Mouse (Mus musculus) Patski (cell line): Measurements from ENCODE around the gene Zbtb7b. TPM values are rescaled to one million over a fixed set of nuclear protein-coding genes. Genes with fewer than 3 reads are reported as not detected.
"Not testable (repeated sequence)": the region's sequence is repeated elsewhere in the genome, so short reads cannot be mapped to it uniquely, and the experiment has no call there.

ENCODE experiments used
- ATAC-seq: fragments of 100-300 bp; one replicate; pipeline ENCODE4 v1.8.0; 2021
- CTCF ChIA-PET: fragments of 350-600 bp; sonication (Branson Sonifier 250); formaldehyde crosslinking; loops from one replicate; lab custom pipeline; 2022; ENCODE audit warnings: inconsistent platforms; lab: Charles Lee
- POLR2A ChIA-PET: fragments of 350-600 bp; sonication (Branson Sonifier 250); formaldehyde crosslinking; loops from one replicate; lab custom pipeline; 2022; ENCODE audit warnings: antibody characterized with exemption, inconsistent platforms; lab: Charles Lee
- DNase-seq: peaks from one replicate; pipeline ENCODE4 v3.0.0-alpha.2; 2011; ENCODE audit warnings: low read depth, low spot score
- H3K27me3 ChIP-seq: fragments of 371-371 bp; one replicate; pipeline ENCODE4 v1.5.1; 2021
- CTCF ChIP-seq: fragments of 100-300 bp; IDR thresholded peaks from one replicate; pipeline ENCODE4 v1.5.1; 2021
- in situ Hi-C: fragments of 300-500 bp; cut with MboI; formaldehyde crosslinking; loops from 3 replicates; pipeline ENCODE4 v1.11.1; 2018; ENCODE audit warnings: low pct_unique_long_range_greater_than_20kb, mixed read lengths
- polyA plus RNA-seq: library from polyadenylated mRNA; unstranded; gene quantifications from one replicate; pipeline ENCODE4 v1.2.3, GENCODE M21; 2021

Zbtb7b gene
- polyA plus RNA-seq, result 73.7 TPM

- DNase-seq (peak; percentile 78), ATAC-seq (peak; percentile 48)
- POLR2A ChIA-PET, result interaction anchor here (0.6 to 8.2 kb wide), 8 partner anchors 16 to 96 kb away, joined by 3 to 56 read pairs (median 3); partner anchors contain the start of gene Flad1
- H3K27me3 ChIP-seq, result no peaks in the 10 kb centered on the region
- TF ChIP-seq CTCF, result no peak
- CTCF ChIA-PET, result interaction anchor here (0.9 to 4.0 kb wide), 7 partner anchors 8 to 91 kb away, joined by 3 to 50 read pairs (median 4); partner anchors contain the start of gene Lenep
- in situ Hi-C loops, result no loop called here
Measured at GRCm38 (mm10) chr3:89394006-89394893, at the start of gene Zbtb7b. Gene Zbtb7b (minus strand): TSS chr3:89394776.

DNA sequence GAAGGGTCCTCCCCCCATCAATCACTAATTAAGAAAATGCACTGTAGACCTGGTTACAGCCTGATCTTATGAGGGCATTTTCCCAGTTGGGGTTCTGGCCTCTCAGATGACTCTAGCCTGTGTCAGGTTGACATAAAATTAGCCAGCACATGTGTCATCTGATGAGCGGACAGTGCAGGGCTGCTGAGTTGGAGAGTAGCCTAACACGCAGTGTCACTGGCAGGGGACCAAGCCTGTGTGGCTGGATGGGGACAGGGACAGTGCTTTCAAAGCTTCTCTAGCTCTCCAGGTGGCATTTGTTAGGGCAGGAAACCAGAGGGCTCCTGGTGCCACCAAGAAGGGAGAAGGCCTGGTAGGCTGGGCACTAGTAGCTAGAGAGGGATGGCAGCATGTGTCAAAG lies 46.1 kb upstream of the Zbtb7b start:
- DNase-seq, result no peak

DNA sequence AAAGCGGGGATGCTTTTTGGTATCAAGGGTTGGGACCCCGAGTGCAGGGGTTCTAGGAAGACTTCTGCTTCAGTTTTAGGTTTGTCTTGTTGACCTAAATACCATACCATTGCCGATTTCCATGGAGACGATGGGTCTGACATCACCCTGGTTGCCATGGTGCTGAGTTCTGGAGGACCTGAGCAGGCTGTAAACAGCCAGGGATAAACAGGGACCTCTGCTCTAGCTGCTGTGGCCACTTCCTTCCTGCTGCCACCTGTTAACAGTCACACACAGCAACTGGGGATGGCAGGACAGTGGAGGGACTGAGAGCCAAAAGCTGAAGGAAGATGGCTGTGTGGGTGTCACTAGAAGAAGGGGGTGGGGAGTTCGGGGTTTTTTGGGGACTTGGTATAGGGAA lies 42.7 kb upstream of the Zbtb7b start:
- in situ Hi-C loops, result no loop called here
- ATAC-seq (no peak), DNase-seq (no peak)
- no peak for TF ChIP-seq CTCF
- ChIA-PET POLR2A (interaction anchor here (1.2 to 3.1 kb wide), 5 partner anchors 17 to 49 kb away, joined by 3 to 29 read pairs (median 7); partner anchors contain the start of gene Cks1b), CTCF (interaction anchor here (0.8 to 4.0 kb wide), 6 partner anchors 12 to 41 kb away, joined by 3 to 30 read pairs (median 7); no protein-coding TSS in a partner anchor)
- no peaks in the 10 kb centered on the region for H3K27me3 ChIP-seq

More for the DNA sequence above, 46.1 kb upstream of the Zbtb7b start:
- ATAC-seq, result no peak
- in situ Hi-C loops, result no loop called here
- no peak for TF ChIP-seq CTCF
- CTCF ChIA-PET, result interaction anchor here (1.1 kb wide), 1 partner anchor 9 kb away, joined by 5 read pairs; no protein-coding TSS in a partner anchor
- POLR2A ChIA-PET, result interaction anchor here (1.0 kb wide), 1 partner anchor 16 kb away, joined by 5 read pairs; no protein-coding TSS in a partner anchor
- H3K27me3 ChIP-seq, result no peaks in the 10 kb centered on the region

DNA sequence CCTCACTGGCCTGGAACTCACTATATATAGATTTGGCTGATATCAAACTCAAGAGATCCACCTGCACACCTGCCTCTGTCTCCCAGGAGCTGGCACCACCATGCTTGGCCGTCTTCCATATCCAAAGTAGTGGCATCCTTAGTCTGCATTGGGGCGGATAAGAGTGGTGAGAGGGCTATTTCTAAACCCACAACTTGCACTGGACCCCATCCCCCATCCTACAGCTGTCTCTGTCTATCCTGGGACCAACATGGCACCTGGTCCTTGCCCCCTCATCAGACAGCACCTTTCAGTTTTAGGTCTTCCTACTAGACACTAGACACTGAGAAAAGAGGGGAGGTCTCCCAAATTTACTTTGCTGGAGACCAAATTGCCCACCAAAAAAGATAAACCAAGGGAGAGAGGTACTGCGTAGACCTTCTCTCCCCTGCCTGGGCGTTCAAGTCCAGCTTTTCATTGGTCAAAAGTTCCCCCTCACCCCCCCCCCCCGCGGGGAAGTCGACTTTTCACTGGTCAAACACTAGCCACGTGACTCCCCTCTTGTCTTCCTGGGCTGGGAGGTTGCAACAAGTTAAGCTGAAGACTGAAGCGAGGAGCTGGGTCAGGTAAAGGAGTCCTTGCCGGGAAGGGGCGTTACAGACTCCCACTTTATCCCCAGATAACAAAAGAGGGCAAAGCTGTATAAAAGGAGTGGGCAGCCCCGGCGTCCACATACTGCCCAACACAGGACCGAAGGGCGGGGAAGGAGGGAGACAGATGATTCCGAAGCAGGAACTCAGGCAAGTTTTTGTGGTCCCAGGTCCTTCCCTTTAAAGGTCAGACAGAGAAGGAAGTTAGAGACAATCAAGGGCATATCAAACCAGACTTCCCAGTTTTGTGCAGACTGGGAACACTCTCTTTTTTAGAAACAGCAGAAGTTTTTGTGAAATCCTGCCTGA lies 41.9 kb upstream of the Zbtb7b start, which contains the start of gene Pbxip1:
Pbxip1 (plus strand) TSS at position 531 of the 938 bp plus-strand sequence.
- POLR2A ChIA-PET, result interaction anchor here (0.5 to 3.1 kb wide), 6 partner anchors 11 to 778 kb away, joined by 3 to 29 read pairs (median 6); partner anchors contain the start of gene Cks1b
- ATAC-seq (peak; percentile 49), DNase-seq (no peak)
- in situ Hi-C loops, result no loop called here
- no peak for TF ChIP-seq CTCF
- H3K27me3 ChIP-seq, result no peaks in the 10 kb centered on the region
- CTCF ChIA-PET, result interaction anchor here (0.9 to 4.0 kb wide), 6 partner anchors 13 to 59 kb away, joined by 3 to 30 read pairs (median 7); no protein-coding TSS in a partner anchor

DNA sequence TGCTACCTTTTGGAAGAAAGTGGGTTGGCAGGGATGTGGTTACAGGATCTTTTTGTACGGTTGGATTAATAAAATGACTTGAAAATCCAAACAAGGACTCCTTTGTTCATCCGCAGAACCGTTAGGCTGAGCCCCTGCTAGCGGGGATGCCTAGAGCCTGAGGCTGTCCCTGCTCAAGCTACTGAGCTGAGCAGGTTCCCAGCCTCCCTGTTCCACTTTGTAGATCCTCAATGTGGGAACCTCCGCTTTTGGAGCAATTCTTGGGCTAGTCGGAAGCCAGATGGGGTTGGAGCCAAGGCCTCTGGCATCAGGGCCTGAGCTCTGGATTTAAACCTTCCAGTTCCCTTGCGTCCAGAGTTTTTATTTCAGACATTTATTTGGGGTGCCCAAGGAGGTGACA lies 40.5 kb upstream of the Zbtb7b start:
- ATAC-seq (no peak), DNase-seq (no peak)
- ChIA-PET POLR2A (interaction anchor here (0.7 to 3.1 kb wide), 2 partner anchors 14 to 576 kb away, joined by 7 to 29 read pairs; no protein-coding TSS in a partner anchor), CTCF (no interaction called here)
- in situ Hi-C loops, result no loop called here
- no peaks in the 10 kb centered on the region for H3K27me3 ChIP-seq
- no peak for TF ChIP-seq CTCF

- no peak for ATAC-seq
- ChIA-PET POLR2A (interaction anchor here (3.1 kb wide), 1 partner anchor 14 kb away, joined by 29 read pairs; no protein-coding TSS in a partner anchor), CTCF (interaction anchor here (0.7 to 1.6 kb wide), 5 partner anchors 13 to 47 kb away, joined by 3 to 5 read pairs (median 3); no protein-coding TSS in a partner anchor)
Measured at GRCm38 (mm10) chr3:89434532-89434931, 40.0 kb upstream of the Zbtb7b start.

GRCm38 (mm10) chr3:89432606-89433005 lies 38.0 kb upstream of the Zbtb7b start:
- ChIA-PET CTCF (interaction anchor here (1.2 to 1.7 kb wide), 2 partner anchors 9 to 23 kb away, joined by 4 to 5 read pairs; no protein-coding TSS in a partner anchor), POLR2A (interaction anchor here (1.3 to 3.3 kb wide), 2 partner anchors 11 to 13 kb away, joined by 3 to 19 read pairs; no protein-coding TSS in a partner anchor)
- H3K27me3 ChIP-seq, result no peaks in the 10 kb centered on the region
- in situ Hi-C loops, result no loop called here
- no peak for TF ChIP-seq CTCF
- no peak for DNase-seq
- no peak for ATAC-seq

More at GRCm38 (mm10) chr3:89434532-89434931, 40.0 kb upstream of the Zbtb7b start:
- no peak for TF ChIP-seq CTCF
- no peaks in the 10 kb centered on the region for H3K27me3 ChIP-seq
- DNase-seq, result no peak
- in situ Hi-C loops, result no loop called here

GRCm38 (mm10) chr3:89430171-89431159 lies 35.9 kb upstream of the Zbtb7b start, which contains the start of gene Pygo2:
Gene Pygo2 (plus strand): TSS chr3:89430214.
- DNase-seq, result peak; percentile 84
- in situ Hi-C loops, result no loop called here

GRCm38 (mm10) chr3:89429021-89429420 lies 34.4 kb upstream of the Zbtb7b start:
- in situ Hi-C loops, result not testable (repeated sequence)
- POLR2A ChIA-PET, result interaction anchor here (1.3 kb wide), 1 partner anchor 12 kb away, joined by 3 read pairs; no protein-coding TSS in a partner anchor

More at GRCm38 (mm10) chr3:89430171-89431159, 35.9 kb upstream of the Zbtb7b start, which contains the start of gene Pygo2:
- TF ChIP-seq CTCF, result no peak
- POLR2A ChIA-PET, result interaction anchor here (1.0 to 3.3 kb wide), 5 partner anchors 8 to 18 kb away, joined by 3 to 19 read pairs (median 3); no protein-coding TSS in a partner anchor
- ATAC-seq, result peak; percentile 95
- no peaks in the 10 kb centered on the region for H3K27me3 ChIP-seq
- CTCF ChIA-PET, result interaction anchor here (0.7 to 1.7 kb wide), 6 partner anchors 7 to 76 kb away, joined by 3 to 5 read pairs (median 3); no protein-coding TSS in a partner anchor

More at GRCm38 (mm10) chr3:89429021-89429420, 34.4 kb upstream of the Zbtb7b start:
- ATAC-seq, DNase-seq, H3K27me3 ChIP-seq, CTCF ChIA-PET: not testable (repeated sequence)
